Mouse (Mus musculus): ENCODE results near the gene Alkbh4. TPM values are rescaled to one million over a fixed set of nuclear protein-coding genes. Genes with fewer than 3 reads are reported as not detected.

Gene Alkbh4
- polyA plus RNA-seq (2012; fragmentation: generic; extraction: Trizol), result 1 to 10 TPM; 3.9 to 9.5 TPM

GRCm38 (mm10) chr5:136135571-136136291, at the start of gene Alkbh4, which contains the start of gene Lrwd1:
Gene Alkbh4, plus strand, starts transcription at chr5:136136146.
Gene Lrwd1, minus strand, starts transcription at chr5:136136074.

GRCm38 (mm10) chr5:136115891-136116783, 19.8 kb upstream of the Alkbh4 start, which contains the start of gene Polr2j:
Gene Polr2j, plus strand, starts transcription at chr5:136116631.

GRCm38 (mm10) chr5:136170512-136171362, 34.8 kb downstream of the Alkbh4 start, which contains the start of gene Orai2:
Gene Orai2, minus strand, starts transcription at chr5:136170713.

Other genes starting within 250 kb of the Alkbh4 start
- 1 to 10 TPM; 1.3 to 1.4 TPM for gene Hspb1, start 248.2 kb upstream of the Alkbh4 start, polyA plus RNA-seq (2012; fragmentation: generic; extraction: Trizol)
- gene Ywhag, start 201.5 kb upstream of the Alkbh4 start, polyA plus RNA-seq (2012; fragmentation: generic; extraction: Trizol), result 100 to 1,000 TPM in 1 of 2 experiments, 10 to 100 TPM in 1; 60.4 to 122 TPM
- 1 to 10 TPM; 3.7 to 9.4 TPM for gene Ssc4d, start 161.6 kb upstream of the Alkbh4 start, polyA plus RNA-seq (2012; fragmentation: generic; extraction: Trizol)
- gene Zp3, start 156.0 kb upstream of the Alkbh4 start, polyA plus RNA-seq (2012; fragmentation: generic; extraction: Trizol), result 1 to 10 TPM in 1 of 2 experiments, under 1 TPM in 1; 0.02 to 1.0 TPM
- 10 to 100 TPM; 12.7 to 19.1 TPM for gene Dtx2, start 141.3 kb upstream of the Alkbh4 start, polyA plus RNA-seq (2012; fragmentation: generic; extraction: Trizol)
- under 1 TPM; 0.02 to 0.73 TPM for gene Upk3b, start 97.7 kb upstream of the Alkbh4 start, polyA plus RNA-seq (2012; fragmentation: generic; extraction: Trizol)
- 1 to 10 TPM in 1 of 2 experiments, under 1 TPM in 1; 0.50 to 1.1 TPM for gene Upk3bl, start 81.7 kb upstream of the Alkbh4 start, polyA plus RNA-seq (2012; fragmentation: generic; extraction: Trizol)
- gene Rasa4, start 52.2 kb upstream of the Alkbh4 start, polyA plus RNA-seq (2012; fragmentation: generic; extraction: Trizol), result 10 to 100 TPM; 33.4 to 45.9 TPM
- gene Polr2j, start 19.5 kb upstream of the Alkbh4 start, polyA plus RNA-seq (2012; fragmentation: generic; extraction: Trizol), result 100 to 1,000 TPM; 191 to 235 TPM
- 10 to 100 TPM; 27.7 to 44.7 TPM for gene Lrwd1, start 72 bp upstream of the Alkbh4 start, polyA plus RNA-seq (2012; fragmentation: generic; extraction: Trizol)
- 10 to 100 TPM; 10.5 to 11.4 TPM for gene Orai2, start 34.6 kb downstream of the Alkbh4 start, polyA plus RNA-seq (2012; fragmentation: generic; extraction: Trizol)
- 10 to 100 TPM; 27.8 to 38.1 TPM for gene Prkrip1, start 62.8 kb downstream of the Alkbh4 start, polyA plus RNA-seq (2012; fragmentation: generic; extraction: Trizol)
- gene Sh2b2, start 110.4 kb downstream of the Alkbh4 start, polyA plus RNA-seq (2012; fragmentation: generic; extraction: Trizol), result 1 to 10 TPM; 2.2 to 4.0 TPM